Mouse (Mus musculus) lung, adult 2 months (tissue): ENCODE data around the gene Wdr37.

Source experiments
- CTCF ChIP-seq: fragments of 200-500 bp; IDR thresholded peaks from 2 replicates; pipeline ENCODE4 v1.5.1; 2011; ENCODE audit warnings: mild to moderate bottlenecking, low read length, control low read depth; ENCODE audit not compliant: insufficient read depth
- POLR2A ChIP-seq: fragments of 200-500 bp; IDR thresholded peaks from 2 replicates; pipeline ENCODE4 v1.6.1; 2011; ENCODE audit warnings: low read depth, mild to moderate bottlenecking, control low read depth, low read length, borderline replicate concordance; ENCODE audit errors: extremely low read depth

DNA sequence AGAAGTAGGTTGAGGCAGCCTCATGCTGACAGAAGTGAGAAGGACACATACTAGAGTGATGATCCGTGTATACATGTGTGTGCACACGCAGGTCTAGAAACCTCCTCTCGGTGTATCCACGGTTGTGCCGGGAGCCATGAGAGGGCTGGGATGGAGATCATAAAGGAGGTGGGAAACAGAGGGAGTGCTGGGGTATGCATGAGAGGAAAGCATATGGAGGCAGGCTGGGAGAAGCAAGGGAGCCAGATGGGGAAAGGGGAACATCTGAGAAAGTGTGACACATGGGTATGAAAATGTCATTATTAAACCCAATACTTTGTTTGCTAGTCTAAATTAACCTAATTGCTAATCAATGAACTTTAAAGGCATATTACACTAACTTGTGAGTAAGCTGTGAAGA, 37.1 kb downstream of the Wdr37 start:
- no peak for TF ChIP-seq CTCF
- no peak for TF ChIP-seq POLR2A
